24 mouse cellular contexts compared by ENCODE assay signal in genomic region chr11:13151901-13152300, GRCm38 (mm10).
A peak's percentile ranks its signal among the peaks of the same experiment; 100 is the strongest.
DNase-seq lines count a peak whose midpoint lies in the region; ATAC-seq and TF ChIP-seq lines count a peak whose summit lies in the region.
"Had no signal": no experiment of that assay in that cellular context is flagged by ENCODE, and none has a peak within 500 bp of the region (broad histone marks: within the 10 kb centered on the region; RNA-seq: fewer than 3 reads in every experiment).

No protein-coding gene starts in this region.

- TF ChIP-seq POLR2A in brain, embryonic 14.5 days (IDR thresholded peaks at IDR 0.05; ENCODE audit: borderline replicate concordance, extremely low read depth, insufficient read depth, insufficient read length, poor library complexity, severe bottlenecking): no peak

- H3K36me3 ChIP-seq in forebrain, embryonic 13.5 days (ENCODE audit: poor library complexity, severe bottlenecking): no peaks in the 10 kb centered on the region
- H3K36me3 ChIP-seq in forebrain, embryonic 15.5 days: no peaks in the 10 kb centered on the region
- H3K36me3 ChIP-seq in forebrain, embryonic 16.5 days (ENCODE audit: control insufficient read depth, insufficient read depth): no peaks in the 10 kb centered on the region
- H3K36me3 ChIP-seq in forebrain, embryonic 10.5 days (replicated peaks): no peaks in the 10 kb centered on the region
- H3K36me3 ChIP-seq: embryonic facial prominence, embryonic 13.5 days; embryonic facial prominence, embryonic 15.5 days; G1E had no signal

- no peak overlapping the region for H3K27ac ChIP-seq in forebrain, embryonic 13.5 days
- no peak overlapping the region for H3K27ac ChIP-seq in forebrain, embryonic 15.5 days (replicated peaks)
- H3K27ac ChIP-seq in forebrain, embryonic 16.5 days (ENCODE audit: low read length): no peak overlapping the region
- H3K27ac ChIP-seq in forebrain, embryonic 10.5 days: no peak overlapping the region
- H3K27ac ChIP-seq: embryonic facial prominence, embryonic 13.5 days; embryonic facial prominence, embryonic 15.5 days had no signal

- H3K4me1 ChIP-seq in forebrain, embryonic 13.5 days: no peaks in the 10 kb centered on the region
- H3K4me1 ChIP-seq in forebrain, embryonic 15.5 days: no peaks in the 10 kb centered on the region
- no peaks in the 10 kb centered on the region for H3K4me1 ChIP-seq in forebrain, embryonic 16.5 days (replicated peaks; ENCODE audit: control insufficient read depth, insufficient read depth, low read length)
- H3K4me1 ChIP-seq in forebrain, embryonic 10.5 days: no peaks in the 10 kb centered on the region
- H3K4me1 ChIP-seq: embryonic facial prominence, embryonic 13.5 days; embryonic facial prominence, embryonic 15.5 days had no signal

- no peak overlapping the region for H3K4me2 ChIP-seq in forebrain, embryonic 13.5 days
- H3K4me2 ChIP-seq in forebrain, embryonic 15.5 days (replicated peaks): no peak overlapping the region
- H3K4me2 ChIP-seq in forebrain, embryonic 16.5 days (ENCODE audit: low read length): no peak overlapping the region
- H3K4me2 ChIP-seq: embryonic facial prominence, embryonic 13.5 days; embryonic facial prominence, embryonic 15.5 days had no signal

- H3K27me3 ChIP-seq in forebrain, embryonic 13.5 days: no peaks in the 10 kb centered on the region
- no peaks in the 10 kb centered on the region for H3K27me3 ChIP-seq in forebrain, embryonic 15.5 days
- no peaks in the 10 kb centered on the region for H3K27me3 ChIP-seq in forebrain, embryonic 16.5 days (replicated peaks; ENCODE audit: control insufficient read depth, insufficient read depth, low read length)
- H3K27me3 ChIP-seq in forebrain, embryonic 10.5 days (ENCODE audit: poor library complexity, severe bottlenecking): no peaks in the 10 kb centered on the region
- H3K27me3 ChIP-seq: CH12.LX; embryonic facial prominence, embryonic 13.5 days; embryonic facial prominence, embryonic 15.5 days; Patski had no signal

- no peak for DNase-seq in forebrain, embryonic 10.5 days (ENCODE audit: extremely low spot score, low spot score)
- DNase-seq in brain, embryonic 14.5 days (ENCODE audit: low read depth): peak; percentile 33
- DNase-seq: adrenal gland, adult 8-10 months; adrenal gland, postnatal 14 days; adrenal gland, postnatal 36 days; B cell, adult 2 months; cerebellum, adult 11 months; cerebellum, adult 18-20 months; cerebellum, adult 8-10 months; cerebellum, adult 9-11 months; cerebellum, postnatal 14 days; cerebellum, postnatal 36 days; embryo, embryonic 11 days had no signal

- peak; percentile 59 for ATAC-seq in forebrain, embryonic 13.5 days
- ATAC-seq in forebrain, embryonic 15.5 days (replicated peaks): no peak
- peak; percentile 78 for ATAC-seq in forebrain, embryonic 16.5 days
- ATAC-seq: activated CD4-positive, CD25-positive, alpha-beta regulatory T cell, adult 4 months; CD4-positive, CD25-positive, alpha-beta regulatory T cell, adult 4 months; Patski had no signal

- no peaks in the 10 kb centered on the region for H3K9me3 ChIP-seq in forebrain, embryonic 13.5 days (replicated peaks)
- H3K9me3 ChIP-seq in forebrain, embryonic 15.5 days: no peaks in the 10 kb centered on the region
- H3K9me3 ChIP-seq in forebrain, embryonic 16.5 days (ENCODE audit: control insufficient read depth, low read length): no peaks in the 10 kb centered on the region
- H3K9me3 ChIP-seq in forebrain, embryonic 10.5 days: no peaks in the 10 kb centered on the region
- H3K9me3 ChIP-seq: embryonic facial prominence, embryonic 13.5 days; embryonic facial prominence, embryonic 15.5 days; G1E had no signal

- no peak overlapping the region for H3K4me3 ChIP-seq in forebrain, embryonic 13.5 days
- no peak overlapping the region for H3K4me3 ChIP-seq in forebrain, embryonic 15.5 days
- no peak overlapping the region for H3K4me3 ChIP-seq in forebrain, embryonic 16.5 days (replicated peaks; ENCODE audit: low read length)
- no peak overlapping the region for H3K4me3 ChIP-seq in forebrain, embryonic 10.5 days
- H3K4me3 ChIP-seq: embryonic facial prominence, embryonic 13.5 days; embryonic facial prominence, embryonic 15.5 days; erythroblast, embryonic 14.5 days had no signal

- TF ChIP-seq CTCF in brain, embryonic 14.5 days (IDR thresholded peaks at IDR 0.05; ENCODE audit: borderline replicate concordance, extremely low read depth, insufficient read depth, insufficient read length): no peak

- 58% methylated on average over 4 of the region's 4 CpGs for WGBS in forebrain, embryonic 13.5 days
- 43% methylated on average over 4 of the region's 4 CpGs for WGBS in forebrain, embryonic 15.5 days
- 38% methylated on average over 4 of the region's 4 CpGs for WGBS in forebrain, embryonic 16.5 days
- 80% methylated on average over 4 of the region's 4 CpGs for WGBS in forebrain, embryonic 10.5 days

- H3K9ac ChIP-seq in forebrain, embryonic 13.5 days: no peak overlapping the region
- H3K9ac ChIP-seq in forebrain, embryonic 15.5 days (replicated peaks): no peak overlapping the region
- H3K9ac ChIP-seq in forebrain, embryonic 16.5 days (replicated peaks; ENCODE audit: low read depth, low read length): no peak overlapping the region
- H3K9ac ChIP-seq: embryonic facial prominence, embryonic 13.5 days; embryonic facial prominence, embryonic 15.5 days had no signal
